Mouse (Mus musculus) cerebellum, postnatal 25 days (tissue): ENCODE measurements around the gene Hnrnpr.
A peak's percentile ranks its signal among the peaks of the same experiment; 100 is the strongest.

Experiments used
- DNase-seq, 2 experiments: peaks; one replicate each; pipeline ENCODE4 v3.0.0; 2021; ENCODE audit warnings: mixed read lengths in 2 of 2

Hnrnpr gene

DNA sequence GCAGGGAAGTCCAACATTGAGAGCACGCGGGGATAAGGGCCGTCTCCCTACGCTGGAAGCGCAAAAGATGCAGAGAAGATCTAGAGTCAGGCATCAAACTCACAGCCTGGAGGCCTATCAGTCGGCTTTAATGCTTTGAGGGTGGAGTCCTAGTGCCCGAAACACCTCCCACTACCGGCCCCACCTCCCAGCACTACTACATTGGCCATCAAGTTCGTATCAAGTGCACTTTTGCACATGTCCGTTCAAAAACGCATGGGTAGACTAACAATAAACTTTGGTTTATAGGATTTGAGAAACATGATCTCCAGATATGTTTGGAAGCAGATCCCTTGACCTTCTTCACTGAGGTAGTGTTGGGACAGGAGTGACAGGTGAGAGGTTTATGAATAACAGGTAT, 962 bp upstream of the Hnrnpr start:
- peak; percentile 34 to 38 for DNase-seq

DNA sequence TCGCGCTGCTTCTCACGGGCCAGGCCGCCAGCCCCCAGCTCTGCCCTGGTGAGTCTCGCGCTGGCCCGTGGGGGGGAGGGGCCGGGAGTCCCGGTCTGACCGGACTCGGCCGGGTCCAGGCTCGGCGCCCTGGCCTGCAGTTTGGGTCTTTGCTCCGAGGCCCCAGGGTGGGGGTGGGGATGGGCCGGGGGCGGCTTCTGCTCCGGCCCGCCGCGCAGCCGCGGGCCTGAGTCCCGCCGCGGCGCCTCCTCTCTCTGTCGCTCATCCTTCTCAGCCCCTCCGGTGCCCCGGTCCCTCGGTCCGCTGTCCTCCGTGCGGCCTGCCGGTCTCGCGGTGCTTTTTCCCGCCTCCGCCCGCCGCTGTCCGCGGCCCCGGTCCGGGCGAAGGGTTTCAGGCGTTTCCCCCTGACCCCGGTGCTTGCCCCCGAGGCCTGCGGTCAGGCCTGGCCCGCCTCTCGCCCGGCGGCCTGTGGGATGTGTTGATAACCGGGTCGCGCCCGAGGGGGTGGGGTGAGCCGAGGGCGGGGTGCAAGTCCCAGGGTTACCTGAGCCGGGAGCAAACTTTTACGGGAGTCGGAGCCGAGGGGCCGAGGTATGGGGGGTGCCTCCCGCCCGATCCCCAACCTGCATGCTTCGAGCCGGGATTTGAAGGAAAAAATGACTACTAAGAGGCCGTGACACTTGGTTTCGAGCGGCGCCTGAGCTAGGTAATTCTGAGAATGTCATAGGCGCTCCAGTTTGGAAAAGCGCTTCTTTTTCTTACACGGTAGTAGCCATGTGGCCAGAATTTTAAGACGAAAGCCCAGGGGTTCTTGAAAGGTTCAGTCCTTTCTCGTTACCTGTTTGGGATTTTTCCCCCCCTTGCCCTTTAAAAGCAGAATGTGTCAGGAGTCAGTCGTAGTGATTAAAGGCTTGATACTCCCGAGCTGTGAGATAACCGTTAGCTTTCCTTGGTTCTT, 579 bp downstream of the Hnrnpr start:
- DNase-seq: peak in 1 of 2 experiments; percentile 72

DNA sequence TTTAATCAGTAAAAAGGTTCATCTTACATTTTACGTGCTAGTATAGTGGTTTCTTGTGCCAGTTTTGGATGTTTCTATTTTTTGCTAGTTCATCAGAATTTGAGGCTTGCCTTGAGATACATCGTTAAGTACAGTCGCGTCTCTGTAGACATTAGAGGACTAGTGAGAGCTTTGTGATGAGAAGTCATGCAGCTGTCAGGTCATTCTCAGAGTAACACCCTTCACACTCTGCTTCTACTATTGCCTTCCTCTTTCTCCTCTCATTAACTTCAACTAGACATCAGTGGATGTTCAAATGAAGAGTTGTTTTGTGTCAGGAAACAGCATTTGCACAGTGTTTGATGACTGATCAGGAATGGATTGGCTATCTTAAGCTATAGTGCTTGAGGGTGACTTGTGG, 1.9 kb downstream of the Hnrnpr start:
- DNase-seq: no peak

DNA sequence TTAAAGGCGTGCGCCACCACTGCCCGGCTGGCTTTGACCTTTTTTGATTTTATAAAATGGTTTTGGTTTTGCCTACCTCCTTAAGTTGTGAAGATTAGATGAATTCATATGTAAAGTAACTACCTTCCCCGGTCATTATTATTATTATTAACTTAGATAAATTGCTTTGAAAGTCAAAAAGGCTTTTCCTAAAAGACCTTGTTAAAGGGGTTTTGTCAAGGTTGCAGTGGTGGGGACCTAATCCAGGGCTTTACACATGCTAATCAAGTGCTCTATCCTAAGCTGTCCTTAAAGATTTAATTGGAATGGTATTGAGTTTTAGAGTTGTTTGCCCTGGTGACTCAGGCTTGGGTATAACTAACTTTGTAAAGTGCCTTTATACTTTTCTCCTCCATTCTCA, 6.9 kb downstream of the Hnrnpr start:
- no peak for DNase-seq

DNA sequence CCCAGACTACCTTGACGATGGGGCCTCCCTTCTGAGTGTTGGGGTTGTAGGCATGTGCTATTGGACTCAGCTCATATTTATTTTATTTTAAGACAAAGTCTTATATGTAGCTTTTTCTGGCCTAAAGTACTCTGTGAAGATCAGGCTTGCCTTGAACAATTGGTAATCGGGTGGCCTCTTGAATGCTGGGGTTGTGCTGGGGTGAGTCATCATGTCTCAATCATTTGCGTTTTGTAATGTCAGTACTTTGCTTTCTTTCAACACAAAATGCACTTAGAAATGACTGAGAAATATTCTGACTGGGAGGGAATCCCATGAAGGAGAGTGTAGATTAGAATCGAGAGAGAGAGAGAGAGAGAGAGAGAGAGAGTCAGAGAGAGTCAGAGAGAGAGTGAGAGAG, 9.3 kb downstream of the Hnrnpr start:
- no peak for DNase-seq

DNA sequence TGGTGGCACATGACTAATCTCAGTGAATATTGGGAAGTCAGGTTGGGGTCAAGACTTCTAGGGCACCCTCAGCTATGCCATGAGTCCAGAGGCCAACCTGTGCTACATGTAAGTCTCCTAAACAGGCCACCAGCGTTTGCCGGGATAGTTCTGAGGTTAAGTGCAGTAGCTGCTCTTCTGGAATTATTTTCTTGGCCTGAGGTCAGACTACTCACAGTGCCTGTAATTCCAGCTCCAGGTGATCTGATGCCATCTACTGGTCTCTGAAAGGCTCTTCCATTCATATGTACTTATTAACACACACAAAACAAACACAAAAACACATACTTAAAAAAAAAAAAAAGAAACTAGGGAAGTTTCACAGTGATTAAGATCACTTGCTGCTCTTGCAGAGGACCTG, 13.5 kb downstream of the Hnrnpr start:
- peak in 1 of 2 experiments; percentile 46 for DNase-seq

DNA sequence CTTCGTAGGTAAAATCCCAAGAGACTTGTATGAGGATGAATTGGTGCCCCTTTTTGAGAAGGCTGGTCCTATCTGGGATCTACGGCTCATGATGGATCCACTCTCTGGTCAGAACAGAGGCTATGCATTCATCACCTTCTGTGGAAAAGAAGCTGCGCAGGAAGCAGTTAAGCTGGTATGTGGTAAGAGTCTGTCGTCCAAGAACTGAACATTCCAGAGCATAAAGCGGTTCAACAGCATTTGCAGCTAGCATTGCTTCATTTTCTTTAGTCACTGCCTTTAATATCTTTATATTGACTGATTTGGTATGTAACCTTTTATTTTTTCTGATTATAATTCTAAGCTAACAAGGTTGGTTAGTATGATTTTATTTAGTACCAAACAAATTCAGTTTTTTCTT, 16.5 kb downstream of the Hnrnpr start:
- no peak for DNase-seq

DNA sequence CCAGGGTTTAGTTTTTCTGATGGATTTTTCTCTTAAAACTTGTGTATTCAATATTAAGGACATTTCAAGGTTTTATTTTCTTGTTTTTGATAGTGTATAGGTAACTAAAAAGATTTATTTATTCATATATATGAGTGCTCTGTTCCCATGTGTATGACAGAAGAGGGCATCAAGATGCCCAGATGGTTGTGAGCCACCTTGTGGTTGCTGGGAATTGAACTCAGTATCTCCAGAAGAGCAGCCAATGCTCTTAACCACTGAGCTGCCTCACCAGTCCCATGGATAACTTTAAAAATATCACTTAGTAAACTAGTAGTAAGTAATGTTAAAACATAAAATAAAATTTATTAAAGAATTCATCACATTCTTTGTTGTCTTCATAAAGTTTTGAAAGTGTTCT, 17.4 kb downstream of the Hnrnpr start:
- DNase-seq: no peak

DNA sequence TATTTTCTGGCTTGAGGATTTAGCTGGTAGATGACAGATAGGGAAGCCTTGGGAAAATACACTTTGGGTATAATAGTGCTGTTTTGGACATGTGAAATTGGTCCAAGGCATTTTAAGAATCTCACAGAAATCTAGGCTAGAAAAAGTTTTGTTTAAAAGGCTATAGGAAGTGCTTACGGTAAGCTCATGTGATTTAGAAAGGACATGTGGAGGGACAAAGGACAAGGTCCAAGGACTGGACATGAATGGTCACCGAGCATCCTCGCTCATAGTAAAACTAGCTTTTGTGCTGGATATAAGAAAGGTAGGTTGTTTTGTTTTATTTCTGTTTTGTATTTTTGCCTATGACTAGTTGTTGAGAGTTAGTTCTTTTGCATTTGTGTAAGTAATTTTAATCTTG, 21.0 kb downstream of the Hnrnpr start:
- DNase-seq: no peak

DNA sequence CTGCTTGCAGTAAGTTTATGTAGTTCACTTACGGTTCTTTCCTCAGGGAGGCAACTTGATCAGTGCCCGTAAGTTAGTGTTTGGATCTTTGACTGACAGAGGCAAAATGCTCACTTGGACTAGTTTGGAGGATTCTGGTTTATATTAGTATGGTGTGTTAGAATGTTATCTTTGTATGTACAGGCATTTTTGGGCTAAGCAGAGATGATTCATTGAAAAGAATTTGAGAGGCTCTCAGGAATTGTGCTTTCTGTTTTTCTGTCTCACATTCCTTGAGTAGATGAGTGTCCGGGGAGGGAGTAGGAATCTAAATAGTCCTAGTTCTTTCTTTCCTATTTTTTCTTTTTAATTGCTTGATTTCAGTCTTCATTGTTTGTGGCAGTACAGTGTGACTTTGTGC, 22.4 kb downstream of the Hnrnpr start:
- DNase-seq: no peak

DNA sequence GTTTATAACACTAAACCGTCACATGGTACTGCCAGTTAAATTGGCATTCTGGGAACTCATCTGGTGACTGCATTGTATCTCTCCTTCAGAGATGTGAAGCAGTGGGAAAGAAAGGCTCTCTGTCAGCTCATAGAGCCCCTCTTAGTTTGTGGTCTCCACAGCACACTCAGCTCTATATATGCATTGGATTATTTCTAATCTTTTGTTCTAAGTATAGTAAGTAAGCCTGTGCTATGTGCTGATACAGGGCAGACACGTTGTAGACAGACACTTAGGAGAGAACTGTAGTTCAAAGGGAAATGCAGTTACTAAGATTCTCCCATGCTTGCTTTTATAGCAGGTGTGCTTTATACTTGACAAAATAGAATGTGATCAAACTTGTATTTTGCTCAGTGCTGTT, 24.3 kb downstream of the Hnrnpr start:
- no peak for DNase-seq

DNA sequence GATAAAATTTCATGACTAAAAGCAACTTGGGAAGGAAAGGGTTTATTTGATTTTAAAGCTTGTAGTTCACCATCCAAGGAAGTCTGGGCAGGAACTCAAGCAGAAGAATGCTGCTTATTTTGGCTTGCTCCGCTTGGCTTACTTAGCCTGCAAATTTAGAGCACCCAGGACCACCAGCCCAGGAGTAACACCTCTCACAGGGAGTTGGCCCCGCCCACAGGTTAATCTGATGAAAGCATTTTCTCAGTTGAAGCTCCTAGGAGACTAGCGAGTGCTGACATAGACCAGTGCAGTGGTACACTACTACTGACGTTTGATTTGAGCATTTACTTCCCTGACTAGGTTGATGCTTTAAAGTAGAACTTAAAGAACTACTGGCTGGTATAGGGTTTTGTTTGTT, 26.4 kb downstream of the Hnrnpr start:
- no peak for DNase-seq

DNA sequence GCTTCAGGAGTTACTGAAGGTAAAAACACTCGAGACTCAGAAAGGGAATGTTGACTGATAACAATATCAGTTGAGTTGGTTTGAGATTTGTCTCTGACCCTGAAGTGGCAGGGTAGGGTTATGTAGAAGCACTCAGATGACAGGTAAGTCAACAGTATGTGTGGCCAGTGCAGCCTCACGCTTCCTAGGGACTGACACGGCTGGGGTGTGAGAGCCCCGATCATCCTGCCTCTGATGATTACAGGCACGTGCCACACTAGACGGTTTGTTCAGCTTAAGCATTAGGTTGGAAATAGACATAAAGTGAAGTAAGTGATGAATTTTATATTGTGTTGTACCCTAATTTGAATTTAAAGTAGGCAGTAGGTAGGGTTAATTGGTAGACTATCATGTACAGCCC, 38.9 kb downstream of the Hnrnpr start:
- DNase-seq: no peak

DNA sequence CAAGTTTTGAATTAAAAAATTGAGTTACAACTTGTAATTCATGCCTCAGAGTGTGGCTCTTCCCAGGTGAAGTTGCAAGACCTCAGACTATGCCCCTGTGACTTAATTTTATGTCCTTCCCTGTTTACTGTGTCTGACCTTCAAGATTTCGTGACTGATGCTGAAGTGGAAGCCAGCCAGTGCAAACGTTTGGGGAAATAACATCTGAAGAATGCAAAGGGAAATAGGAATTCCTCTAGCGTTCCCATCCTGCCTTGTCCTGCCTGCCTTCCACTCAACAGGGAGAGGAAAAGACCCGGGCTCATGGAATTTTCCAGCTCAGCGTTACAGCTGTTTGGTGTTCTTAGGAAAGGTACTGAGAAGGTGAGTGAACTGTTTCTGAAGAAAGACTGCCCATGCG, 46.3 kb downstream of the Hnrnpr start:
- no peak for DNase-seq

DNA sequence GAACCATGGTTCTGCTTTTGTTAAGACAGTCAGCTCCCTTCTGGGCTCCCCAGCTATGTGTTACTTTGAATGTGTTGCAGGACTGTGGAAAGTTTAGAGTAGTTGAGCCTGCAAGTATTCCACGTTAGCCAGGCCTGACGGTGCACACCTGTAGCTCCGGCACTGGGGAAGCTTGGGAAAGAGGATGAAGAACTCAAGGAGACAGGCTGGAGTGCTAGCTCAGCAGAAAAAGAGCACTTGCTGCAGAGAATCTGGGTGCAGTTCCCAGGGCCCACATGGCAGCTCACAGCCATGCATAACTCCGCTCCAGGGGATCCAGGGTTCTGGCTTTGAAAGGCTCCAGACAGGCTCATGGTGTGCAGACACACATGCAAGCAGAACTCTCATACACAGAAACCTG, 46.7 kb downstream of the Hnrnpr start:
- DNase-seq: no peak

DNA sequence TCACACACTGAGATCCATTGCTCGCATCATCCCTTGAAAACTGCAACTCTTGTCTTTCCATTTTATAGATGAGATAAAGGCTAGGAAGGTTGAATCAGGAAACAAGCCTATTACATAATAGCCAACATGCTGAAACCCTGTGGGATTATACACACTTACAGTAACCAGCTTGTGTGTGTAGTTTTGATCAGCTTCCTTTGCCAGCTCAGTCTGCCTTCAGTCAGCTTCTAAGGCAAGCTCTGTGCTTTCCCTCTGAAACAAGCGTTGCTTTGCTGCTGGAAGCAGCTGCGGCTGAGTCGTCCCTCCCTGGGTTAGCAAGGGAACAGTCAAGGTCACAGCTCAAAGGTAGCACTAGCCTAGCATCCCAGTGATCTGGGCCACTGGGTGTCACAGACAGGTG, 57.1 kb downstream of the Hnrnpr start:
- DNase-seq: no peak

DNA sequence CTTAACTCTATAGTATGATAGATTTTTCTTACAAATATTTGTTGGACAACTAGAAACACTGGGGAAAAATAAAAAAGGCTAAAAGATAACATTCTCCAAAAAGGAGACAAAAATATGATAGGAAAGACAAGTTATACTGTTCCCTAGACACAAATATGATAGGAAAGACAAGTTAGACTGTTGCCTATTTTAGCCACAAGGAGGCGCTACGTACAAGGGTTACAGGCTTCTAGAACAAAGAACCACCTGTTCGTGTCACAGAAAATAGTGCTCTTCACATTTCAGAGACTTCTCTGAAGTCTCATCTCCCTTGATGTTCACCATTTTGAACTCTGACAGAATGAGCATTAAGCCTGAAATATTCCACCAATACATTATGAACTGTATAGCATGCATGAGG, 59.0 kb downstream of the Hnrnpr start:
- peak; percentile 26 to 68 for DNase-seq

DNA sequence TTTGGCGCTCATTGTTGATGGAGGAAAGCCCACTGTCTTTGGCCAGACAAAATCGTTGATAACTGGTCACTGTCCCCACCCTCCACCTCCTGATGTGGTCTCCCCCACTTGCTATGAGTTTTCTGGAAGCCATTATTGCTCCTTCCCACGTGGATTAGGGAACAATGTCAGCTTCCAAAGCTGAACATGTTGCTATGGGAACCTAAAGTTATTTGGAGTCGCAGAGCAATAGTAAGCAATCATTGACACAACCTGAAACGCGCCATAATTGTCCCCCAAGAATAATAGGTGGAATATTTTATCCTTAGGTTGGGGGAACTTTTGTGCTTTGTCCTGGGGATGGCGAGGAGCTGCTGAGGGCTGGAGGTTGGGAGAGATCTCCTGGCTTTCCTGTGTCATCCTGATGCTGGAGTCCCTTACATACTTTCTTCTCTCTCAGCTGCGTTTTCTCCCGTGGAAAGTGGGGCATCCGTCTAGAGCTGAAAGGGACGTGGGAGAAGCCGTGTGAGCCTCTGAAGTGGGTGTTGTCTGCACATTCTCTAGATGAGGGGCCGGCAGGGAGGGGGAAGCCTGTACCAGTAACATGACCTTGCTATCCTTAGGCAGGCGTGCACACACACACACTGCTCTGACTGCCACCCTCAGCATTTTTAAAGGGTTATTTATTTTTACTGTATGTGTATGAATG, 62.9 kb downstream of the Hnrnpr start:
- no peak for DNase-seq

DNA sequence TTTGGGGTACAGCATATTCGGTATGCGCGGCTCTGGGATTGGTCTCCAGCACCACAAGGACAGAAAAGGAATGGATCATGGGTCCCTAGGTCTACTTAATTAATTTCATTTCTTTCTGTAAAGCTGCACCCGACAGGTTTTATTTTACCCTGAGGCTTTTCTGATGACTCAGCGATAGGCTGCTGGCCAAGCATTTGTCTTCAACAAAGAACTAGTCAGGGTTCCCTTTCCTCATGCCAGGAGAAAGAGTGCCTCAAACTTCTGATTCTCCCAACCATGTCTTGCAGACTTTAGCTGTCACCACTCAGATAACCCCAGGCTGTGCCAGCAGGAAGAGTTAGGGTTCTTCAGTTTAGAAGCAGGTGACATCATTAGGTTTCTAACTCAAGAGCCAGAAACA, 66.3 kb downstream of the Hnrnpr start:
- DNase-seq: no peak

DNA sequence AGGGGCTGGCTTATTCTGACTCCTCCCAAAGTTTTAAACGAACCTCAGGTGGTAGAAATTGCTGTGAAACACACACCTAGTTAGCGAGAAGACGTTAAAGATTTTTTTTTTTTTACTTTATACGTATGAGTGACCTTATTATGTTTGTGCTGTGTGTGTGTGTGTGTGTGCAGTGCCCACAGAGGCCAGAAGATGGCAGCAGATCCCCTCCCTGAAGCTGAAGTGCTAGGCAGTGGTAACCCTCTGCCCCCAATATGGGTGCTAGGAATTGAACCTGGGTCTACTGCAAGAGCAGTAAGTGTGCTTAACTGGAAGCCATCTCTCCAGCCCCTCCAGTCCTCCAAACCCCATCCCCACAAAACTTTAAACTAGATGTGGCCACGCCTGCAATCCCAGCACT, 72.3 kb downstream of the Hnrnpr start:
- no peak for DNase-seq

DNA sequence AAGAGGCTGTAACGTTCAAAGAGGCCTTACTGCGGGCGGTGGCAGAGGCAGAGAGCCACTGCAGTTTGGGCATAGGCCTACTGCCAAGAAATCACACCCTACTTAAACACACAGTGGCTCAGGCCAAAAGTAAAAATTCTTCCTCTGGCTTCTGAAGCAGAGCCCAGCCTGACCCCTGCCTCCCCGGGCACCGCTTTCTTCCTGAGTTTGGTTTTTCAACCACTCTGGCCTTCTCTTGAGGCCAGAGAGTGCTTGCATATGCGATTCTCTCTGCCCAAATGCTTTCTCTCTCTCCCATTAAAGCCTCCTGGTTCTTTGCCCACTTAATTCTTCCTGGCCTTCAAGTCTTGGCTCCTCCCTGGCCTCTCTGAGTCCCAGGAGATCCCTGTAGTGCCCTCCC, 73.1 kb downstream of the Hnrnpr start:
- no peak for DNase-seq

DNA sequence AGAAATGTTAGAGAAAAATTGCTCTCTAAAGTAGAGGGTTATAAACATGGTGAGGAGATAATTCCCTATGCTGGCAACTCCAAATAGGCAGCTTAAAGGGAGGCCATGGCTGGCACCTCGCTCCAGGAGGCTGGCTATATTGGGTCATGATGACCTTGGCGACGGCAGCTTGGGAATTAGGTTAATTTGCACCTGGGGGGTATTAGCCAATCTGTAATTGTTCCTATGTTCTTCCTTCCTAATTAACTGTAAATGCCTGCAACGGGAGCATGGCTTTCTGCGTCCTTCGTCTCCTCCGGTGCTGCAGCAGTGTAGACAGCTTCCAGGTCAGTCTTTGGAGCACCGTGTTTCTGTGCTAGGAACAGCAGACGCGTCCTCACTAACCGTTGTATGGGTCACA, 76.5 kb downstream of the Hnrnpr start:
- DNase-seq: peak; percentile 15 to 20

DNA sequence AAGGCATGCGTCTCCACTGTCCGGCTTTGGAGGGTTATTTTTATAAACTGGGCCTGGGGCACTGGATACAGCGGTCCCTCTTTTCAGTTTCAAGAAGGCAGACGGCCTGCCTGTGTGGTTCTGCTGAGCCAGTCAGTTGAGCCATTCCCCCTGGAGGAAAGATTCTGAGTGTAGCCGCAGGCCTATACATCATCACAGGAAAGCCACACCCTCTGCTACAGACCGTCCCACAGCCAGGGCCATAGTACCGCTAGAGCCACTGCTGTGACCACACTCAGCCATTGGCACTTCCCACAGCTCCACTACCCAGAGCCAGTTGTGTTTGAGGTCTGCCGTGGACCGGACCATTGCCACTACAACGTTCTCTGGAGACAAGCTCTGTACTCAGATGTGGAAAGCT, 91.1 kb downstream of the Hnrnpr start:
- DNase-seq: no peak

DNA sequence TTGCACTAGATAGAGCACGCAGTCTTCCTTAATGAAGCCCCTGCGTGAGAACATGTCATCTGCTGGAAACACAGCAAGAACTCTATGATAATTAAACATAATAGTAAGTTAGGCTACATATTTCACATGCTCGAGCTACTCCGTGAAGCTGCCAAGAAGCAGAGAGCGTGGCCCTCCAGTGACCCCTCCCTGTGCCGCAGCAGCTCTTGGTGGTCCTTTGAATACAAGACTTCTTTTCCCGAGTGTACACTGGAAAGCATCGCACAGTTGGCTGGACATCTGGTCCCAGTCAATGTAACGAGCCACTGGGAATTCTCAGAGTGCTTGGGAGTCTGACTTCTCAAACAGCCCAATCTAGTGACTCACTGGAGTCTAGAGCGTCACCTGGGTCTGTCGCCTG, 97.1 kb downstream of the Hnrnpr start:
- no peak for DNase-seq
